Mouse (Mus musculus) frontal cortex, adult (tissue): ENCODE measurements around the gene S100a6.

Experiments used
- ATAC-seq: cut with Nextera tagmentation; 2 replicates; pipeline ENCODE4 v1.9.2; 2017; ENCODE audit warnings: mild to moderate bottlenecking, moderate library complexity, mixed read lengths; ENCODE audit not compliant: low TSS enrichment

The S100a6 gene

DNA sequence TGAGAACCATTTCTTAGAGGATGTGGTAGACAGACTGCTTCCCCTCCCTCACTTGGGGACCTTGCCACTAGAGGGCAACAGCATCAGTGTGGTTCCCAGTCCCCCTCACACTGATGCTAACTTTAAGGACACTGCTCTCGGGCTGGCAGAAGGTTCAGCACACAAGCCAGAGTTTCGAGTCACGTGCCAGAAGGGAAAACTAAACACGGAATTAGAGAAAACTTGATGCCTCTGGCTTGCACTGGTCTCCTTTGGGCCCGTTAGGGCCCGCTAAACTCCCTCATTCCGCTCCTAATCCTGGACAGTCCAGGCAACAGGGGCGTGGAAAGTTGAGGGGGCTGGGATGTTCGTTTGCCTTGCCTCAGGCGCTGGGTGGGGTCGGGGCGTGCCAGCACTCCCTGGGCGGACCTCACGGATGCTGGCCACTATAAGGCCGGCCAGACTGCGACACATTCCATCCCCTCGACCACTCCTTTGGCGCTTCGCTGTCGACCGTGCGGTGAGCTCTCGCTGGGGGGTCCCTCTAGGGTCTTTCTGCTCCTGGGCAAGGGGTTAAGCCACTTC is at the start of gene S100a6:
TSS of gene S100a6 (plus strand) at position 155 of the 564 bp plus-strand sequence.
- peak; percentile 70 for ATAC-seq

DNA sequence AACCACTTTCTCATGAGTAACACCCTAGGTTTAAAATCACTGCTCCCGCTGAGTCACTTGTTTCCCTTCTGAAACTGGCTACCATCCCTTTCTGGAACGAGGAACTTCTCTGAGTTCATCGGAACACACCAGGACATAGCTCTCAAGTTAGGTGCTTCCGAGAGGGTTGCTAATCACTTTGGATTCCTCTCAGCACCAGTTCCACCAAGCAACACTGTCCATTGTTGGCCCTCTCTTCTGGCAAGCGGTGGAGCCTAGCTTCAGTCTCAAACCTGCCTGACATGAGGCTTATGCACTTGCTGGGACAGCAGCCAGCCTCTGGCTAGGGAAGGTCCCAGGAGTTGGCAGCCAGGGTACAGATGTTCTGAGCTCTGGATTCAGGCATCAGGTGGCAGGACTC is 38.0 kb upstream of the S100a6 start:
- no peak for ATAC-seq

DNA sequence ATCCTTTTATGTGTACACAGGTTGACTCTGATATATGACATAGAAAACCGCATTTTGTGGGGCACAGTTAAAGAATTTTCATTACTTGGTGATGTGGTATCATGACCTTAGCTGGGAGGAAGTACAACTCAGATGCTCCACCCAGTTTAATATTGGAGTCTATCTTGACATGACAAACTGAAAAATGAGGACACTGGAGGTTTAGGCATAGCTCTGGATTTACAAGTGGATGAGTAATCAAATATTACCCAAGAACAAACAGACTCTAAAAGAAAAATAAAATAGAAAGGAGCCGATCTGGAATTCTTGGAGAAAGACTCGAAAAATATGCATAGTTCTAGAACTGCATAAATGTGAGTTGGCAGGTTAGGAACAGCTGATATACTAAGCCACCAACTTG is 37.4 kb upstream of the S100a6 start:
- ATAC-seq = no peak

DNA sequence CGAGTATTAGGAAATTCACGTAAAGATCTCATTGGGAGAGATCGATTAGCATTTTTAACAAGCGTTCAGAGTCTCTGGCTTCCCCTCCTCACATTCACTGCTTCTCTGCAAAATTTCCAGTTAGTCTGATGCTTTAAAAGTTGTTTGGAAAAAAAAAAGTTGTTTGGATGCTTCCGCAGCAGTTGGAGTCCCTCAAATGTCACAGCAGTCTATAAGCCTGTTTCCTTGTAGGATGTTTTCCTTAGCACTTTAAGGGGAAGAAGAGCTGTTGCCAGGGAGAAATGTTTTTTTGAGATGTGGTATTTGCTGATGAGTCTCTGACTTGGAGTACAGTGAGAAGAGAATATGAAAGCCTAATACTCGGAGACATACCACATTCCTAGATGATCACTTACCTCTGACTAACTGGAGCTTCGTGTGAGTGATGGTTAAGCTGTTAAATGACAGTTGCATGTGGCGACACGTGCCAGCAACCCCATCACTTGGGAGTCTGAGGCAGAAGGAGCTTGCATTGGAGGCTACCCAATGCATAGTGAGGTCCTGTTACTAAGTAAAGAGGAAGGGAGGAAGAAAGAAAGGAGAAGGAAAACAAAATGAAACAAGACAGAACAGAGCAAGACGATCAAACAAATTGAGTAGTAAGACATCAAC is 36.2 kb upstream of the S100a6 start:
- ATAC-seq = peak; percentile 47; the same call in 1 of the 2 replicates

DNA sequence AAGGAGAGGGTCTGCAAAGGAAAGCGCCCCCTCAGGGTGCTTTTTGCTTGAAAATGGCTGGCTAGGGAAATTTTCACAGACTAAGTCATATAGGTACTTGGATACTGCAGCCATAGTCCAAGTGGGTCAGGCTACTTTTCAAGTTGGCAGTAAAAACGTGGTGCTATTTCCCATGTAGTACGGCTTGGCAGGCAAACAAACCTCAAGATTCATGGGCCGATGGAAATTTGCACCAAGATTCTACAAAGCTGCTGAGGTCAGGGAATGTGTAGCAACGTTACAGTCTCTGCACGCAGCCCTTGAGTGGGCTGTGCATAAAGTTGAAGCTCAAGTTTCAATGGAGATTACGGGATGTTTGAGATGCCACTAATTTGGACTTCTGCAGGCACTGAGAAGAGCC is 33.2 kb upstream of the S100a6 start:
- ATAC-seq = no peak

DNA sequence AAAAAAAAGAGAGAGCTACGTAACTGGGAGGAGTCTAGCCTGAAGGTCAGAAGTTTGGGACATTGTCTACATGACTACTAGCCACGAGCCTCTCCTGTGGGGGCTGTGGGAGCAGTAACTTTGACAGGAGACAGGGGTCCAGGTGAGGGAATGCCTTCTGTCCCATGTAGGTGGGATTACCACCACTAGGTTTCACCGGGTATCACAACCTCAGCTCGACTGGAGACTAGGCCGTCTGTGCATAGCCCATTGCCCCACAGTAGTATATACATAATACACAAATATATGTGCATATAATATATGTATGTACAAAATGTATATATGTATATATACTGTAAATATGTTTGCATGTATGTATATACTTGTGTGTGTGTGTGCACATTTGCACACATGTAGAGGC is 31.5 kb upstream of the S100a6 start:
- no peak for ATAC-seq

DNA sequence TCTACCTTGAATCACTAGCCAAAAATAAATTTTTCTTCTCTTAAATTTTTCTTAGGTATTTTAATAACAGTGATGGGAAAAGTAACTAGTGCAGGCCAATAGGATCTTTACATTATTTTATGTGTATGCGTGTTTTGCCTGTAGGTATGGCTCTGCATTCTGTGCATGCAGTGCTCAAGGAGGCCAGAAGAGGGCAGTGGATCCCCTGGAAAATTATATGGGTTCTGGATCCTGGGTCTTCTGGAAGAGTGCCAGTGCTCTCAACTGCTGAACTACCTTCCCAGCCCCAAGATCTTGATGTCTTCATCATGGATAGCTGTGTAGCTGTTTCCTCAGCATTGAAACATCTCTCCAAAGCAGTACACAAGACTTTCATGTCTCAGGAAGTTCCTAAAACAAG is 30.5 kb upstream of the S100a6 start:
- ATAC-seq = no peak

DNA sequence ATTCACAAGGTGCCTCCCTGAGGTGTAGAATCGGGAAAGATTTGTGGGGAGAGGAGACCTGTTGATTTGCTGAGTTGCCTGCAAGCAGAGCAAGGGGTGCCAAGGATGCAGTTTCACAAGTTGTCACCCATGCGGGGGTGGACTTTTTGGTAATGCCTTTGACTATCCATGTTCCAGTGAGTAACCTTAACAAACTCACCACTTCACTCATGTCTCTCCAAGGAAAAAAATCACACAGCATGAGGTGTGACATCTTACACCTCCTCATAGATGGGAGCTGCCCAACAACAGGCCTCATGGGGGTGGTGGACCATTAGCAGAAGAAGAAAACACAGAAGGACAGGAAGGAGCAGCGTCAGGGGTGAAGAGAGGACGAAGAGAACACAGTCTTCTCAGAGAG is 30.1 kb upstream of the S100a6 start:
- no peak for ATAC-seq

DNA sequence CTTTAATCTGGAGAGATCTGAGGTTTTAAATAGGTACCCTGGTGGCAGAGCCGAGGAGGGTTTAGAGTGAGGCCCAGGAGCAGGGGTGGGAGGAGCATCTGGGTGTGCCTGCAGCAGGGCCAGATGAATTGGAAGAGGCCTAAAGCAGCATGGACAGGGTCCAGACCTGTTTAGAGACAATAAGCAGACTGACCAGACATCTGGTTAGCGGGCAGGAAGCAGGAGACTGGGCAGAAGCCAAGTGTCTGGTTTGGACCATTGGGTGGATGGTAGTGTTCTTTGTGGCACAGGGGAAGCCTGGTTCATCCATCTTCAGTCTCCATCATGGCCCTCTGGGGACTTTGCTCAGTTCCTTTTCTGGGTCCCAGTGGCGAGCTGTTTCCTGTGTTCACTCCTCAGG is 28.8 kb upstream of the S100a6 start:
- no peak for ATAC-seq

DNA sequence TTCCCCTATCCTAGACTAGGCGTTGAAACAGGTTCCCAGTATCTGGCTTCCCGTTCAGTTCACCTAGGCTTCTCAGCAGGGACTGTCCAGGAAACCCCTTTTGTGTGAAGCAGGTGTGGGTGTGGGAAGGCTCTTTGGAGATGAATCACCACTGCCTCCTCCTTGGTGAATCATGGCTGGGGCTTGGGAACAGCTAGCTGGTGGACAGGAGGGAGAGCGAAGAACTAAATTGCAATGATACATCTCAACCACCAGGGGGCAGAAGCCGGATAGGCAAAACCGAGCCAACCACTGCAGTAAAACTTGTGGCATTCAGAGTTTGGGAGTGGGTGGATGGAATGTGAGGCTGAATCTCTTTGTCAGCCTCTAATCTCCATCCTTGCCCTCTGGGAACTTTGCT is 27.1 kb upstream of the S100a6 start:
- peak; percentile 86 for ATAC-seq

DNA sequence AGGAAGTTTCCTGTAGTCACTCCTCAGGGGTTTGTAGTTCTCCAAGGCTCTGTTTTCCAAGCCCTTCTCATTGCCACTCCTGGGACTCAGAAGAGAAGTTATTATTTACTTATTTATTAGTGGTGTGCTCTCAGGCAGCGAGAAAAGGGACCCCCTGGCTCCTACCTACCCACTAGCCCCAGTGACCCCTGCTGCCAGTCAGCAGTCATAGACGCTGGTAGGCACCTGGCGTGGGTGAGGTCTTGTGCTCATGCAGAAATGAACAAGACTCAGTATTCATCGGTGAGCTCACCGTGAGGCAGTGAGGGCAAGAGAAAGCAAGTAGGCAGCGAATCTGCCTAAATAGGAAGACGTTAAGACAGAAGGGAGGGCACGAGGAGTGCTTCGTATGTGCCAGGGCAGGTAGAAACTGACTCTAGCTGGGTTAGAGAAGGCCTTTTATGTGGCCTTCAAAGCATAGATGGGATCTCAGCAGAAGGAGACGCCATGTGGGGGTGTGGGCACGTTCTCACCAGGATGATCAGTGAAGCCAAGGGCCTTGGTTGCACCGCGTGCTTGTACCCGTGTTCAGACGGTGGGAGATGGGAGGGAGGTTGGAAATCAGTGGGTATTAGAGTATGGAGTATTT is 26.6 kb upstream of the S100a6 start:
- no peak for ATAC-seq

DNA sequence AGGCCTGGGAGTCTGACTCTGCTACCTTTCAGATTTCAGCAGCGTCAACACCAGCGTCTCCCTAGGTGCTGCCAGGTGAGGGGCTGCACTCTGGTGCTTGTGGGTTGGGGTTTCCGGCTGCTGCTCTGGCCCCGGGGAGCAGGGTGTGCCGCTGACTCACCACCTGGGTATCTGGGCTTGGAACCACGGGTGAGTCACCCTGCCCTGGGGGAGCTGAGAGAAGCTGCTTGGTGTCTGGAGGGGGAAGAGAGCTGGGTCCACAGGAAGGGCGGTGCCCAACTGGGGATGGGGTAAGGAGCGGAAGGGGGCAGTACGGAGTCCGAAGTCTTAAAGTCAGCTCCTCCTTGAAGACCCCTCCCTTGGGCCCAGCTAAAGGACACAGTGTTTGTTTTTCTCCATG is 25.8 kb upstream of the S100a6 start:
- no peak for ATAC-seq

DNA sequence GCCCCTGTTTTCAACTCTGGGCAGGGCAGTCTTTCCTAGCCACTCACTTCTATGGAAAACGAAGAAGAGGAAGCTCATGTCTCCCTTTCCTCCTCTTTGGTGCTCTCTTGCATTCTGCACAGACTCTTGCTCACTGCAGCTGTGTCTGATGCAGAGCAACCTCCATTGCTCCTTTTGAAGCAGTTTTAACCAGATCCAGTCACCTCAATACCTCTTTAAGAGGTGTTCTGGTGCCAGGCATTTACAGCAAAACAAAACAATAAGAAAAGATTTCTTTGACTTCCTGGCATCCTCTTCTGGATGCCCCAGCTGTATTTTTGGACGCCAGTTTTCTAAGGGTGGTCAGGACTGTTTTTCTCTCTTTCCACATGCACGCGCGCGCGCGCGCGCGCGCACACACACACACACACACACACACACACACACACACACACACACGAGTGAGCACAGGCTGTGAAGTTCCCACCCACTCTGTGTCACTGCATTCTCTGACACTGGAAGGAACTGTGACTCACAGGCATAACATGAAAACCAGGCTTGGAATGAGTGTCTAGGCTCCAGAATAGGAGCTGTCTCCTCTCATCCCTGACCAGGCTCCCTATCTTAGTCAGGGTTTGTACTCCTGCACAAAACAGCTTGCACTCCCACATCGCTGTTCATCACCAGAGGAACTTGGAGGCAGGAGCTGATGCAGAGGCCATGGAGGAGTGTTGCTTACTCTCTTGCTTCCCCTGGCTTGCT is 25.2 kb upstream of the S100a6 start:
- ATAC-seq = peak; percentile 86

DNA sequence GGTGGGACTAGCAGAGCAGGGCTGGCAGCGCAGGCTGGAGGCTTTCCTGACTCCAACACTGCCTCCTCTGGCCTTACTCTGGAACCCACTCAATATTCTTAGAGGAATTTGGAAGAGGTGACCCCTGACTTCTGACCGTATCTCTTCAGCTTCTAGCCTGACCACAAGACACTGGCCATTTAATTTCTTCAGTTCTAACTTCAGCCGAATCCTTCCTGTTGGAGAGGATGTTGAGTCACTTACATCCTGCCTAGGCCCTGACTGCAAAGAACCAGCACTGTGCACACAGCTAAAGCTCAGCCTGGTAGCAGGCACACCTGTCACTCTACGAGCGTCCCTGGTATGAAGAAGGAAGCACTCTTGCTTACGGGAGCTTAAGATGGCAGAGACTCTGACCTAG is 23.3 kb upstream of the S100a6 start:
- no peak for ATAC-seq

DNA sequence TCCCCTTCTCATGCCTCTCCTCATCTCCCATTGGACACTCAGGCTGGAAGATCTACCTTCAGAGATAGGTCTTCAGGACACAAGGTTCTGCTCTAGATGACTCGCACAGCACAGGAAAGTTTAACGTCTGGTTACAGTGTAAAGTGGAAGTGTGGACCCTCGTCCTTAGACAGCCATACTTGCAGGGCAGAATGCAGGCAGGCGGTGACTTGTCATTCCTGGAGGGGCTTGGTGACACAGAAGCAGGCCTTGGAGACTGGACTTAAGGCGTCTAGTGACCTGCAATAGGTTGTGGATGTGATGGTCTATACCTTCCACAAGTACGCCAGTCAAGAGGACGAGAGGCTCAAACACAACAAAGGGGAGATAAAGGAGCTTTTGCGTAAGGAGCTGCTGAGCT is 22.7 kb upstream of the S100a6 start, which contains the start of gene S100a2:
TSS of gene S100a2 (plus strand) at position 301 of the 400 bp plus-strand sequence.
- ATAC-seq = no peak

DNA sequence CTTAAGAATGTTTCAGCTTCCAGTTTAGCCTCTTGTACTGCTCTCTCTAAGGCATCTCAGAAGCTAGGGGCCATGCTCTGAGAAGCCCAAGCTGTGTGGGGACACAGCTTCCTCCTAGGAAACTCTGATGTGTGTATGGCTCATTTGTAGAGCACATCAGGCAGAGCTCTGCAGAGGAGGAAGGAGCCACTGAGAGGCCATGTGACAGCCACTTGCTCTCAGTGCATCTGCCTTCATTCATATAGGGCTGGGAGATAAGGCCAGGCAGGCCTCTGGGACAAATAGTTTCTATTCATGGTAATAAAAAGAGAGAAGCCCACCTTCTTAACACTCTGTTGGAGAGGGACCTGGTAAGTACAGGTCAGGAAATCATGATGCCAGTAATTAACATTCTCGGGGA is 18.2 kb upstream of the S100a6 start:
- ATAC-seq = no peak

DNA sequence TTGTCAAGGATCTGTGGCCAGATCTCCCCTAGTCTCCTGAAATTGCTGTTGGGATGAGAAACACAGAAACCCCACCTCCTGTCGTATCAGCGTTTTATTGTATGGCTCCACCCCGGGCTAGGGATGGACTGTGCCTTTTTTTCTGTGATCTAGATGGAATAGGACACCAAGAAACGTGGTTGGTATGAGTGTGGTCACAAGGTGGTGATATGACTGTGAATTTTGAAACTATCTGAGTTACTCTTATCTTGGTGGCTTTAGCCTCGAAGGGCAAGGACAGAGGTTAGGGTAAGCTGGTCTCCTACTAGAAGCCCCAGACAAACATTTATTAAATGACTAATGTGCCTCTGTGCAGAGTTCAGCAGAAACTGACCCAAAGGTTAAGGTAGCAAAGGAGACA is 17.1 kb upstream of the S100a6 start:
- no peak for ATAC-seq

DNA sequence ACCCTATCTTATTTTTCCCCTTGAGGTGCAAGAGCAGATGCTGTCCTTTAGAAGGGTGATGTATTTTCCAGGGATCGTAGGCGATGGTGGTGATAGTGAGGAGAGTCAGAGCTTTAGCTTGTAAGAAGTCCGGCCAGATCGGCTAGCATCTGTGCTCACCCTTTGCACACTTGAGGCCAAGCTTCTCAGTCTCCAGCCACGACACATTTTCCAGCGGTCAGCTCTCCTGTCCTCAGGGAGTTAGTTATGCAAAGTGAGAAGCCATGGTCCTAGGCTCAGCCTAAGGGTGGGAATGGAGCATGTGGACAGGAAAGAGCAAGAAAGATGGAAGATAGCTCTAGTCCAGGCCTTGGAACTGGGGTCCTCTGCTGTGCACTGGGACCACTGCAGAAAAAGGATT is 15.9 kb upstream of the S100a6 start:
- ATAC-seq = no peak

DNA sequence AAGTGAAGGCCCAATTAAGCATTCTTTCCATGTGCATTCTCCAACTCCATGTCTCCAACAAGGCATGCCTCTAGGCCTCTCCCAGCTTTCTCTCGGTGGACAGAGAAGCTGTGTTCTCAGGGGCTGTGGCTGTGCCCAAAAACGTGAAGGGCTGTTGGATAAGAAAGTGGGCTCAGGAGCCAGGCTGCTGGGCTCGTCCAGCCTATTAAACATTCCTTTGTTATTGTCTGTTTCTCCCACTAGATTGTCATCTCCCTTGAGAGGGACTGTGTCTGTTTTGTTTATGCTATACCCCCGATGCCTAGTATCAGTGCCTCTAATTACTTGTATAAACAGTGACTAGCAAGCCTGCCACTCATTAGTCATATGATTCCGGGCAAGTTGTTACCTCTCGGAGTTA is 14.9 kb upstream of the S100a6 start:
- ATAC-seq = no peak

DNA sequence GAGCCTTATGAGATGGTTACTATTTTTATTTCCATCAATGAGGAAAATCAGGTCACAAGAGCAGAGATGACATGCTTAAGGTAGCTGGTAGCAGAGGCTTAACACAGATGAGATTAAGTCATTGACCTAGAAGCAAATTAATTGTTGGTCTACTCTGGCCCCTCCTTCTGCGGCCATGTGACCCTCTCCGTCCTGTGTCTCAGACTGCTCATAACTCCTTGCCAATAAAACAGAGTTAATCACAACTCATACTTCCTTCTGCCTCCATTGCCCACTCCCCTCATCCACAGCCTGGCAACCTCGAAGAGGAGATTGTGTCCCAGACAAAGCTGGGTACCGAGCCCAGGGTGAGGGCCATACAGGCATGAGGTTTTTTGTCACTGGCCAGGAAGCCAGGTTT is 14.5 kb upstream of the S100a6 start:
- ATAC-seq = no peak

DNA sequence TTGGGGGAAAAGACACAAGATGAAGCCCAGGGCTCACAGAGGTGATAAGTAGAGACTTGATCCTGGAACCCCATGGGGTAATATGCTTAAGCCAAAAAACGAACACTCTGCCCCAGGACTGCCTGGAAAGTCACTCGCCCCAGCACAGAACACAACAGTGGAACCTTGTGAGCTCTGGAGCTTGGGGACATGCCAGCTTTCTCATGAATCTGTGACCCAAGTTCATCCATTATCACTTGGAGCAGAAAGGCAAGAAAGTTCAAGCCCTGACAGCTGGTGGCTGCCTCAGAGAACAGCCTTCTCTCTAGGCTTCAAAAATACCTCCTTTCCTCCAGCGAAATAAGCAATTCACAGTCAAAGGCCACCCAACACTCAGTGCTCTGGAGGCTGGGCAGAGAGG is 13.3 kb upstream of the S100a6 start:
- no peak for ATAC-seq

DNA sequence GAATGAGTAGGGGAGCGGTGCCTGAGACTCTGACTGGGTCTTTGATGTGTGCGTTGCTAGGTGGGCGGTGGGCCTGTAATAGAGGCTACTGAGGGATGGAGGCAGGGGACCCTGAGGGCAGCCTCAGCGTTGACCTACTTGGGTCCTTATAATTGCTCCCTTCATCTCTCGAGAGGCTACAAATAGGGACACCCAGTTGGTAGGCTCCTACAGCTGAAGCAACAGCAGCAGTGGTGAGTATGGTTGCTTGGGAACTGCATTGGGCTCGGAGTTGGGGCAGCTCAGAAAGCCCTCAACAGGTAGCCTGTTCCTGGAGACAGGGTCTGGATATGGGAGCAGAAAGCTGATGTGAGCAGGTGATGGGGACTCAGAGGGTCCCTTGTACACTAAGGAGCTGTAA is 12.6 kb upstream of the S100a6 start:
- ATAC-seq = no peak
